Mouse (Mus musculus) lung, embryonic 14.5 days (tissue): Measurements from ENCODE around the gene Dock7. TPM values are rescaled to one million over a fixed set of nuclear protein-coding genes. Genes with fewer than 3 reads are reported as not detected.
A peak's percentile ranks its signal among the peaks of the same experiment; 100 is the strongest.

Experiments used
- ATAC-seq: fragments of 200-750 bp; cut with Nextera tagmentation; 2 replicates; pipeline ENCODE4 v1.8.0; 2017; ENCODE audit warnings: mild to moderate bottlenecking, moderate TSS enrichment, moderate library complexity; ENCODE audit not compliant: insufficient read depth
- DNase-seq: peaks from one replicate; pipeline ENCODE4 v3.0.0-alpha.2; 2015
- H3K27ac ChIP-seq: fragments of 300-500 bp; sonication (generic); 2 replicates; pipeline ENCODE4 v1.5.1; 2014; ENCODE audit warnings: low read depth, mild to moderate bottlenecking, moderate library complexity
- H3K27me3 ChIP-seq: fragments of 300-500 bp; sonication (generic); 2 replicates; pipeline ENCODE4 v1.6.1; 2014; ENCODE audit warnings: low read length, control low read depth; ENCODE audit not compliant: insufficient read depth
- H3K36me3 ChIP-seq: fragments of 300-500 bp; sonication (generic); 2 replicates; pipeline ENCODE4 v1.6.1; 2014; ENCODE audit warnings: control low read depth; ENCODE audit not compliant: insufficient read depth
- H3K4me1 ChIP-seq: fragments of 300-500 bp; sonication (generic); 2 replicates; pipeline ENCODE4 v1.6.1; 2014; ENCODE audit warnings: antibody characterized with exemption, control low read depth; ENCODE audit not compliant: insufficient read depth
- H3K4me2 ChIP-seq: fragments of 300-500 bp; sonication (generic); 2 replicates; pipeline ENCODE4 v1.6.1; 2014; ENCODE audit warnings: mild to moderate bottlenecking
- H3K4me3 ChIP-seq: fragments of 300-500 bp; sonication (generic); 2 replicates; pipeline ENCODE4 v1.5.1; 2014; ENCODE audit warnings: low read depth, low read length
- H3K9ac ChIP-seq: fragments of 300-500 bp; sonication (generic); 2 replicates; pipeline ENCODE4 v1.6.1; 2014
- H3K9me3 ChIP-seq: fragments of 300-500 bp; sonication (generic); 2 replicates; pipeline ENCODE4 v1.6.1; 2016; ENCODE audit warnings: low read depth, low read length, control low read depth
- CTCF ChIP-seq: IDR thresholded peaks from 2 replicates; pipeline ENCODE4 v1.5.1; 2016; ENCODE audit warnings: antibody characterized with exemption, low read depth
- WGBS: fragments of 180-500 bp; shearing (Covaris S2); extraction: QIAGEN DNeasy Blood & Tissue Kit; methylation state at CpG from one replicate; pipeline ENCODE4 v1.1.7; 2014; 5-methylcytosine and 5-hydroxymethylcytosine counted together
- polyA plus RNA-seq: library from polyadenylated mRNA; unstranded; fragments of >200 nt; fragmentation: Nextera tagmentation; extraction: Ambion mirVana; gene quantifications from 2 replicates; pipeline ENCODE4 v1.2.1, GENCODE M21; 2014

The Dock7 gene
- polyA plus RNA-seq, 1 experiment from 2014 or later = 78.4 TPM

DNA sequence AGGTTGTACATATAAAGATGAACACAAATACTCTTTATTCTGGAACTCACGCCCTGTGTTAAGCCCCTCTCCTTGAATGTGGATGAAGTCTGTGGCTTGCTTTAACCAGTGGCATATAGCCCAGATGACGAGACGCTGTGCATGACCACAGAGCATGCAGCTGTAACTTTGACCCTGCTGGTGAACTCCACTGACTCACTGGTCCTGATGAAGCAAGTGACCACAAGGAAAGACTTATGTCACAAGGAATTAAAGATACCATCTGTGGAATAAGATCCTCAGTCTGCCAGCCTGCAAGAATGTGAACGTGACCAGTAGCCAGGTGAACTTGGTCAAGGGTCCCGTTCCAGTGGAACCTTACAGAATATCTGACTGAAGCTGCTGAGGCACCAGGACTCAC, 37.8 kb upstream of the Dock7 start:
- ATAC-seq = no peak
- Histone ChIP-seq H3K27me3 (0 out of 2 replicates have a peak, but pooled peaks cover under 1% of the 10 kb centered on the region), H3K27ac (no peak overlapping the region), H3K4me2 (no peak overlapping the region), H3K4me3 (no peak overlapping the region), H3K36me3 (no peaks in the 10 kb centered on the region), H3K9ac (no peak overlapping the region), H3K4me1 (no peaks in the 10 kb centered on the region), H3K9me3 (no peaks in the 10 kb centered on the region)
- DNase-seq = no peak
- WGBS = 83% methylated on average over 5 of the region's 5 CpGs
- no peak for TF ChIP-seq CTCF

DNA sequence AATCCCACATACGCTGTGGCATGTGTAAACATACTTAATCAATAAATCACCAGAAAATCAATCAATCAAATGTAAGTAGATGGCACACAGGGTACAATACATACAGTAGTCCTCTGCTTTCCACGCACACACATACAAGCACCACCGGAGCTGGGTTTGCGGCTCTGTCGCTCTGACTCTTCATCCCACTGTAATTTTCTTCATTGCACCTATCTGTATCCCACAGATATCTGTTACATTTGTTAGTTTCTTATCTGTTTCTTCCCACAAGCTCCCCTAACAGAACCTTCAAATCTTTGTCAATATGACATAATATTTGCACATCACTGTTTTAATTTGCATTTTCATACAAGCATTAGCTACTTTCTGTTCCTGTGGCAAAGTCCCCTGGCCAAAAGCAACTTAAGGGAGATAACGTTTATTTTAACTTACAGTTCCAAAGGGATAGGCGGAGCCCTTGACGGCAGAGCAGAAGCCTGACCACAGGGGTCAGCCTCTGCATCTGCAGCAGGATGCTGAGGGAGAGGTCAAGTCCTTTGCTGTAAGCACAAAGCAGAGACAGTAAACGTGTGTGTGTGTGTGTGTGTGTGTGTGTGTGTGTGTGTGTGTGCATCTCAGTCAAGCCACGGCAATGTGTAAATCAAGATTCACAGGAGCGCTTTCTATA, 36.1 kb upstream of the Dock7 start:
- Histone ChIP-seq H3K36me3 (no peaks in the 10 kb centered on the region), H3K27ac (no peak overlapping the region), H3K27me3 (no peaks in the 10 kb centered on the region), H3K4me3 (no peak overlapping the region), H3K4me1 (no peaks in the 10 kb centered on the region), H3K4me2 (no peak overlapping the region), H3K9ac (no peak overlapping the region), H3K9me3 (no peaks in the 10 kb centered on the region)
- no peak for DNase-seq
- TF ChIP-seq CTCF = no peak
- WGBS = 49% methylated on average over 11 of the region's 11 CpGs
- no peak for ATAC-seq

DNA sequence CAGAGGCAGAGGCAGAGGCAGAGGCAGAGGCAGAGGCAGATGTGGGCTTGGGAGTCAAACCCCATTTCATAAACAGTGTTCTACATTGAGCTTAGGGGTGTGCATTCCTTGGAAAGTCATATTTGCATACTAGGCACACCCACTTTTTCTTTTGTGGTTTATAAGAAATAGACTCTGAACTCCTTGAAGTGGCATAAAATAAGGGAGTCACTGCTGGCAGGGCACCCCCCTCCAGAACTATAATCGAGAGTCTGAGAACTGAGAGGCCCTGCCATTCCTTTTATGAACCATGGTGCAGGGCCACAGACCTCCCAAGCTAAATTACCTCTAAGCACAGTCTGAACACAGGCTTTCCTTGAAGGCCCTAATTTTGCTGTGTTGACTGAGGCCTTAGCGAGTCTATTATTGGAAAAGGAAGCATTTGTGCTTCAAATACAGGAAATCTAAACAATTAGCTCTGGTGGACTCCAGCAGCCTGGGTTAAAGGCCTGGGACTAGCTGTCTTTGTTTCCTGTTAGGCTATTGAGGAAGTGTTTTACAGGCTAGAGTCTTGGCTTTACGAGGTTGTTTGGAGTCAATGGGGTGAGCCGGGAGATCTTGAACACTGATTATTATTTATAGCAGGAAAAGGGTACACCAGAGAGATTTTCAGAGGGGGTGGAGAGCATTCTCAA, 31.3 kb upstream of the Dock7 start:
- DNase-seq (peak; percentile 34), ATAC-seq (no peak; the same call in 1 of the 2 replicates)
- Histone ChIP-seq H3K4me3 (no peak overlapping the region), H3K36me3 (no peaks in the 10 kb centered on the region), H3K4me2 (no peak overlapping the region), H3K27me3 (no peaks in the 10 kb centered on the region), H3K9me3 (no peaks in the 10 kb centered on the region), H3K4me1 (no peaks in the 10 kb centered on the region), H3K27ac (no peak overlapping the region), H3K9ac (no peak overlapping the region)
- no peak for TF ChIP-seq CTCF
- WGBS = 58% methylated on average over 4 of the region's 4 CpGs

DNA sequence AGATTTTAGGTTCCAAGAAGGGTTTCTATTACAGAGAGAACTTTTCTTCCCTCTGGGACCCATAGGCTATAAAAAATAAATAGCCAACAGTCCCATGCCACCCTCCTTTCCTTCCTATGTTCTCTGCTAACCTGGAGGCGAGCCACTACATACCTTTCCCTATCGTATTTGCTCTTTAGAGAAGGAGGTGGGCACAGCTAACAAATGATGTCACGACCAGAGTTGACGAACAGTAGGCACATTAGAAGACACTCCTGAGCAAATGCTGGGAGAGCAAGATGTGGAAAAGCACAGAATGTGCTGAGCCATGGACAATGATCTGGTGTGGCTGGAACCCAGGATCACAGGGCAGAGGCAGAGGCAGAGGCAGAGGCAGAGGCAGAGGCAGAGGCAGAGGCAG, 30.7 kb upstream of the Dock7 start:
- DNase-seq (peak; percentile 24), ATAC-seq (no peak)
- Histone ChIP-seq H3K9me3 (no peaks in the 10 kb centered on the region), H3K4me1 (no peaks in the 10 kb centered on the region), H3K36me3 (no peaks in the 10 kb centered on the region), H3K27me3 (no peaks in the 10 kb centered on the region), H3K4me3 (no peak overlapping the region), H3K4me2 (no peak overlapping the region), H3K9ac (no peak overlapping the region), H3K27ac (no peak overlapping the region)
- TF ChIP-seq CTCF = no peak
- WGBS = 63% methylated on average over 4 of the region's 4 CpGs

DNA sequence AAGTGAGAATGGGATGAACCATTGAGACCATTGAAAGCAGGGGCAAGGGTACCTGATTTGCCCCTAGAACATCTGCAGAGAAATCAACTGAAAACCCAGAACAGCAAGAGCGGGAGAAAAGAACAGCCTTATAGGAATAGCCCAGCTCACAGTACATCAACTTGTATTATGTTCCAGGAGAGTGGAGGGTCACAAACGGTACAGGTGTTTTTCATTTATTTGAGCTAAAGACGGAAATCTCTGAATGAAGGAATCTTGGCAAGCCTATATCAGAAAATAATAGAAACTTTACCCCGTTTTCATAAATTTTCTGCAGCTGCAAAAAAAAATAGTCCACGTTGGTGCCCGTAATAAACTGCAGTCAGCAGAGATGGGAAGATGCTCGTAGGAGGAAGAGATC, 22.6 kb upstream of the Dock7 start:
- TF ChIP-seq CTCF = no peak
- WGBS = 81% methylated on average over 7 of the region's 7 CpGs
- ATAC-seq (no peak), DNase-seq (no peak)
- no peaks in the 10 kb centered on the region for H3K27me3 ChIP-seq
- H3K4me3 ChIP-seq = no peak overlapping the region
- no peaks in the 10 kb centered on the region for H3K36me3 ChIP-seq
- H3K9ac ChIP-seq = no peak overlapping the region
- H3K27ac ChIP-seq = no peak overlapping the region
- H3K4me2 ChIP-seq = no peak overlapping the region
- no peaks in the 10 kb centered on the region for H3K4me1 ChIP-seq
- H3K9me3 ChIP-seq = no peaks in the 10 kb centered on the region

DNA sequence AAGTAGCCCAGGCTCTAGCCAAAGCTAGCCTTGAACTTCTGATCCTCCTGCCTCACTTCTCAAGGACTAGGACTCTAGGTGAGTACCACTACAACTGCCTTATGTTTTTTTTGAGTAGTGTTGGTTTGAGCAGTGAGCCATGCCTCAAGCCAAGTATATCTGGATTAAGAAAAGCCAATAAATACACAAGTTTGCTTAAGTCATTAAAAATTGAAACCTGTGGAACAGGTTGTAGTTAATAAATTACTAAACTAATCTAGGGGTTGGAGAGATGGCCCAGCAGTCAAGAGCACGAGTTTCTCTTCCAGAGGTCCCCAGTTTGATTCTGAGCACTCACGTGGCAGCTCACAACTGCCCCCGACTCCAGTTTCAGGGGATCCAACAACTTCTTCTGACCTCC, 20.9 kb upstream of the Dock7 start:
- Histone ChIP-seq H3K27ac (no peak overlapping the region), H3K4me2 (no peak overlapping the region), H3K4me1 (no peaks in the 10 kb centered on the region), H3K27me3 (no peaks in the 10 kb centered on the region), H3K4me3 (no peak overlapping the region), H3K36me3 (no peaks in the 10 kb centered on the region), H3K9me3 (no peaks in the 10 kb centered on the region), H3K9ac (no peak overlapping the region)
- TF ChIP-seq CTCF = no peak
- WGBS = 56% methylated on average over 3 of the region's 3 CpGs
- no peak for ATAC-seq
- DNase-seq = peak; percentile 52

DNA sequence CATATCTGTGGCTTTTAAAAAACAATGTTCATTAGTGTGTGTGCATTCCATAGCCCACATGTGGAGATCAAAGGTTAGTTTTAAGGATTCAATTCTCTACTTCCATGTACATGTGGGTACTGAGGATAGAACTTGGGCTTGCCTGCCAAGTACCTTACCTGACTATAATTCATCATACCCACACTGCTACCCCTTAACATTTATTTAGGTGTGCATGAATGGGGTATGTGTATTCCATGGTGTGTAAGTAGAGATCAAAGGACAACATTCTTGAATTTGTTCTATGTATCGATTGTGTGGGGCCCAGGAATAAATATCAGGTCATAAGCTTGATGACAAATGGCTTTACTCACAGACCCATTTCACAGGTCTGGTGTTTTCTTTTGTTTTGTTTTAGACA, 20.5 kb upstream of the Dock7 start:
- ATAC-seq (no peak), DNase-seq (no peak)
- TF ChIP-seq CTCF = no peak
- H3K27me3 ChIP-seq = no peaks in the 10 kb centered on the region
- H3K4me1 ChIP-seq = no peaks in the 10 kb centered on the region
- H3K9me3 ChIP-seq = no peaks in the 10 kb centered on the region
- H3K36me3 ChIP-seq = no peaks in the 10 kb centered on the region
- no peak overlapping the region for H3K9ac ChIP-seq
- H3K27ac ChIP-seq = no peak overlapping the region
- no peak overlapping the region for H3K4me3 ChIP-seq
- H3K4me2 ChIP-seq = no peak overlapping the region
- 83% methylated on average over 1 of the region's 1 CpGs for WGBS
